Mouse (Mus musculus): ENCODE results near the gene Acsf3. TPM values are rescaled to one million over a fixed set of nuclear protein-coding genes. Genes with fewer than 3 reads are reported as not detected.

Gene Acsf3
- polyA plus RNA-seq, 1 experiment = not detected

- Histone ChIP-seq H3K4me1 (ENCODE audit: control insufficient read depth, insufficient read depth, low read length) (peaks cover 66% of the 10 kb centered on the region), H3K27ac (ENCODE audit: insufficient read depth, low read depth, low read length) (no peak overlapping the region), H3K4me3 (ENCODE audit: insufficient read depth, low read depth, low read length) (no peak overlapping the region)
- WGBS = 48% methylated on average over 6 of the region's 6 CpGs
- TF ChIP-seq CTCF (IDR thresholded peaks at IDR 0.05; ENCODE audit: insufficient read depth, low read depth, low read length) (no peak), POLR2A (IDR thresholded peaks at IDR 0.05; ENCODE audit: insufficient read depth, low read depth, low read length) (no peak)
Measured at GRCm38 (mm10) chr8:122737886-122738285, 37.4 kb upstream of the Acsf3 start.

GRCm38 (mm10) chr8:122739102-122739725 is 36.1 kb upstream of the Acsf3 start:
- no peak overlapping the region for H3K27ac ChIP-seq (ENCODE audit: insufficient read depth, low read depth, low read length)
- TF ChIP-seq POLR2A (IDR thresholded peaks at IDR 0.05; ENCODE audit: insufficient read depth, low read depth, low read length) = no peak
- TF ChIP-seq CTCF (IDR thresholded peaks at IDR 0.05; ENCODE audit: insufficient read depth, low read depth, low read length) = no peak
- no peak overlapping the region for H3K4me3 ChIP-seq (ENCODE audit: insufficient read depth, low read depth, low read length)
- 29% methylated on average over 11 of the region's 11 CpGs for WGBS
- peaks cover 64% of the 10 kb centered on the region for H3K4me1 ChIP-seq (ENCODE audit: control insufficient read depth, insufficient read depth, low read length)

GRCm38 (mm10) chr8:122742471-122742870 is 32.8 kb upstream of the Acsf3 start:
- peaks cover 73% of the 10 kb centered on the region for H3K4me1 ChIP-seq (ENCODE audit: control insufficient read depth, insufficient read depth, low read length)
- H3K27ac ChIP-seq (ENCODE audit: insufficient read depth, low read depth, low read length) = no peak overlapping the region
- H3K4me3 ChIP-seq (ENCODE audit: insufficient read depth, low read depth, low read length) = no peak overlapping the region
- WGBS = 9% methylated on average over 19 of the region's 19 CpGs
- TF ChIP-seq CTCF (IDR thresholded peaks at IDR 0.05; ENCODE audit: insufficient read depth, low read depth, low read length) (no peak), POLR2A (IDR thresholded peaks at IDR 0.05; ENCODE audit: insufficient read depth, low read depth, low read length) (no peak)

GRCm38 (mm10) chr8:122745022-122745749 is 30.1 kb upstream of the Acsf3 start:
- Histone ChIP-seq H3K27ac (ENCODE audit: insufficient read depth, low read depth, low read length) (peak overlapping the region; percentile 95), H3K4me3 (ENCODE audit: insufficient read depth, low read depth, low read length) (peak overlapping the region; percentile 14; the same call in 1 of the 2 replicates), H3K4me1 (ENCODE audit: control insufficient read depth, insufficient read depth, low read length) (peaks cover 73% of the 10 kb centered on the region)
- no peak for TF ChIP-seq POLR2A (IDR thresholded peaks at IDR 0.05; ENCODE audit: insufficient read depth, low read depth, low read length)
- TF ChIP-seq CTCF (IDR thresholded peaks at IDR 0.05; ENCODE audit: insufficient read depth, low read depth, low read length) = no peak
- WGBS = 17% methylated on average over 17 of the region's 17 CpGs

- Histone ChIP-seq H3K4me1 (ENCODE audit: control insufficient read depth, insufficient read depth, low read length) (peaks cover 73% of the 10 kb centered on the region), H3K4me3 (ENCODE audit: insufficient read depth, low read depth, low read length) (peak overlapping the region; percentile 14; the same call in 1 of the 2 replicates), H3K27ac (ENCODE audit: insufficient read depth, low read depth, low read length) (peak overlapping the region; percentile 95)
- 6% methylated on average over 16 of the region's 16 CpGs for WGBS
- TF ChIP-seq POLR2A (IDR thresholded peaks at IDR 0.05; ENCODE audit: insufficient read depth, low read depth, low read length) (no peak), CTCF (IDR thresholded peaks at IDR 0.05; ENCODE audit: insufficient read depth, low read depth, low read length) (no peak)
Measured at GRCm38 (mm10) chr8:122745750-122746275, 29.5 kb upstream of the Acsf3 start.

- peak overlapping the region; percentile 95 for H3K27ac ChIP-seq (ENCODE audit: insufficient read depth, low read depth, low read length)
- no peak overlapping the region for H3K4me3 ChIP-seq (ENCODE audit: insufficient read depth, low read depth, low read length)
- WGBS = 29% methylated on average over 7 of the region's 7 CpGs
- TF ChIP-seq POLR2A (IDR thresholded peaks at IDR 0.05; ENCODE audit: insufficient read depth, low read depth, low read length) = no peak
- TF ChIP-seq CTCF (IDR thresholded peaks at IDR 0.05; ENCODE audit: insufficient read depth, low read depth, low read length) = no peak
- H3K4me1 ChIP-seq (ENCODE audit: control insufficient read depth, insufficient read depth, low read length) = peaks cover 76% of the 10 kb centered on the region
Measured at GRCm38 (mm10) chr8:122746439-122746838, 28.8 kb upstream of the Acsf3 start.

GRCm38 (mm10) chr8:122747825-122748224 is 27.5 kb upstream of the Acsf3 start:
- WGBS = 29% methylated on average over 1 of the region's 1 CpGs
- 0 out of 2 replicates have a peak overlapping the region, but pooled peaks have one; percentile 2 for H3K4me3 ChIP-seq (ENCODE audit: insufficient read depth, low read depth, low read length)
- TF ChIP-seq CTCF (IDR thresholded peaks at IDR 0.05; ENCODE audit: insufficient read depth, low read depth, low read length) = no peak
- TF ChIP-seq POLR2A (IDR thresholded peaks at IDR 0.05; ENCODE audit: insufficient read depth, low read depth, low read length) = no peak
- H3K4me1 ChIP-seq (ENCODE audit: control insufficient read depth, insufficient read depth, low read length) = peaks cover 70% of the 10 kb centered on the region
- peak overlapping the region; percentile 95 for H3K27ac ChIP-seq (ENCODE audit: insufficient read depth, low read depth, low read length)

GRCm38 (mm10) chr8:122749333-122749958 is 25.8 kb upstream of the Acsf3 start:
- Histone ChIP-seq H3K27ac (ENCODE audit: insufficient read depth, low read depth, low read length) (peak overlapping the region; percentile 87), H3K4me1 (ENCODE audit: control insufficient read depth, insufficient read depth, low read length) (peaks cover 65% of the 10 kb centered on the region), H3K4me3 (ENCODE audit: insufficient read depth, low read depth, low read length) (peak overlapping the region; percentile 19)
- TF ChIP-seq CTCF (IDR thresholded peaks at IDR 0.05; ENCODE audit: insufficient read depth, low read depth, low read length) (no peak), POLR2A (IDR thresholded peaks at IDR 0.05; ENCODE audit: insufficient read depth, low read depth, low read length) (no peak)
- WGBS = 29% methylated on average over 6 of the region's 6 CpGs

Measured in olfactory bulb, adult 2 months (tissue).